Mouse (Mus musculus) stomach, embryonic 16.5 days (tissue): ENCODE measurements around the gene Hlcs. TPM values are rescaled to one million over a fixed set of nuclear protein-coding genes. Genes with fewer than 3 reads are reported as not detected.

ENCODE experiments used
- ATAC-seq: fragments of 200-750 bp; cut with Nextera tagmentation; 2 replicates; pipeline ENCODE4 v1.8.0; 2017; ENCODE audit warnings: moderate number of reproducible peaks, moderate TSS enrichment; ENCODE audit not compliant: insufficient read depth, low FRiP score
- H3K27ac ChIP-seq: fragments of 300-500 bp; sonication (generic); 2 replicates; pipeline ENCODE4 v1.5.1; 2014; ENCODE audit warnings: low read length
- H3K27me3 ChIP-seq: fragments of 300-500 bp; sonication (generic); 2 replicates; pipeline ENCODE4 v1.6.1; 2014; ENCODE audit warnings: low read length, control low read depth, mixed read lengths; ENCODE audit not compliant: control insufficient read depth, insufficient read depth
- H3K36me3 ChIP-seq: fragments of 300-500 bp; sonication (generic); 2 replicates; pipeline ENCODE4 v1.6.1; 2014; ENCODE audit warnings: low read length; ENCODE audit not compliant: control insufficient read depth, insufficient read depth
- H3K4me1 ChIP-seq: fragments of 300-500 bp; sonication (generic); 2 replicates; pipeline ENCODE4 v1.6.1; 2014; ENCODE audit warnings: low read length, control low read depth, mixed read lengths; ENCODE audit not compliant: control insufficient read depth, insufficient read depth
- H3K4me2 ChIP-seq: fragments of 300-500 bp; sonication (generic); 2 replicates; pipeline ENCODE4 v1.6.1; 2014; ENCODE audit warnings: low read depth, low read length, mixed read lengths
- H3K4me3 ChIP-seq: fragments of 300-500 bp; sonication (generic); replicated peaks from 2 replicates; pipeline ENCODE4 v1.5.1; 2014; ENCODE audit warnings: mild to moderate bottlenecking, low read length
- H3K9ac ChIP-seq: fragments of 300-500 bp; sonication (generic); 2 replicates; pipeline ENCODE4 v1.6.1; 2014; ENCODE audit warnings: low read length
- H3K9me3 ChIP-seq: fragments of 300-500 bp; sonication (generic); replicated peaks from 2 replicates; pipeline ENCODE4 v1.6.1; 2016; ENCODE audit warnings: low read length, control low read depth; ENCODE audit not compliant: control insufficient read depth
- WGBS: fragments of 180-500 bp; shearing (Covaris S2); extraction: QIAGEN DNeasy Blood & Tissue Kit; methylation state at CpG from one replicate; pipeline ENCODE4 v1.1.7; 2014; 5-methylcytosine and 5-hydroxymethylcytosine counted together
- polyA plus RNA-seq: library from polyadenylated mRNA; unstranded; fragments of >200 nt; fragmentation: Nextera tagmentation; extraction: Ambion mirVana; gene quantifications from 2 replicates; pipeline ENCODE4 v1.2.1, GENCODE M21; 2015

The Hlcs gene
- polyA plus RNA-seq, 1 experiment from 2014 or later = 10.2 TPM

- Histone ChIP-seq H3K4me3 (no peak overlapping the region), H3K36me3 (peaks cover 5% of the 10 kb centered on the region; the same call in 1 of the 2 replicates), H3K27me3 (no peaks in the 10 kb centered on the region), H3K4me2 (no peak overlapping the region), H3K9me3 (no peaks in the 10 kb centered on the region), H3K9ac (no peak overlapping the region), H3K4me1 (no peaks in the 10 kb centered on the region), H3K27ac (no peak overlapping the region)
- no peak for ATAC-seq
- WGBS = 78% methylated on average over 12 of the region's 12 CpGs
Observed at GRCm38 (mm10) chr16:94230909-94231575, 82.3 kb downstream of the Hlcs start.

GRCm38 (mm10) chr16:94230499-94230898 is 82.9 kb downstream of the Hlcs start:
- Histone ChIP-seq H3K9me3 (no peaks in the 10 kb centered on the region), H3K36me3 (peaks cover 5% of the 10 kb centered on the region; the same call in 1 of the 2 replicates), H3K27me3 (no peaks in the 10 kb centered on the region), H3K4me2 (no peak overlapping the region), H3K4me1 (no peaks in the 10 kb centered on the region), H3K4me3 (no peak overlapping the region), H3K9ac (no peak overlapping the region), H3K27ac (no peak overlapping the region)
- WGBS = 74% methylated on average over 4 of the region's 4 CpGs
- no peak for ATAC-seq

DNA sequence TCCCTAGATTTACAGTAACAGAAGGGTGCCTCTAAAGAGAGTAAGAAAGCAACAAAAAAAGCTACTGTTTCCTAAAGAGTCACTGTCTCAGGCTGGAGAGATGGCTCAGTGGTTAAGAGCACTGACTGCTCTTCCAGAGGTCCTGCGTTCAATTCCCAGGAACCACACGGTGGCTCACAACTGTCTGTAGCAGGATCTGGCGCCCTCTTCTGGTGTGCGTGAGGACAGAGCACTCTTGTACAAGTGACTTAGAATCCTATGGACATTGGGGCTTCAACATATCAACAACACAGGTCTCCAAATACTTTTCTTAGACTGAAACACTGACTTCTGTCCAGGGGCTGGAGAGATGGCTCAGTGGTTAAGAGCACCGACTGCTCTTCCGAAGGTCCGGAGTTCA is 83.5 kb downstream of the Hlcs start:
- Histone ChIP-seq H3K4me2 (no peak overlapping the region), H3K36me3 (peaks cover 5% of the 10 kb centered on the region; the same call in 1 of the 2 replicates), H3K27ac (no peak overlapping the region), H3K4me1 (no peaks in the 10 kb centered on the region), H3K9me3 (no peaks in the 10 kb centered on the region), H3K9ac (no peak overlapping the region), H3K27me3 (no peaks in the 10 kb centered on the region), H3K4me3 (no peak overlapping the region)
- no peak for ATAC-seq
- WGBS = 96% methylated on average over 7 of the region's 7 CpGs

GRCm38 (mm10) chr16:94228858-94229555 is 84.4 kb downstream of the Hlcs start:
- no peak for ATAC-seq
- no peaks in the 10 kb centered on the region for H3K9me3 ChIP-seq
- no peak overlapping the region for H3K9ac ChIP-seq
- WGBS = 76% methylated on average over 18 of the region's 18 CpGs
- H3K4me3 ChIP-seq = no peak overlapping the region
- H3K27ac ChIP-seq = no peak overlapping the region
- H3K27me3 ChIP-seq = no peaks in the 10 kb centered on the region
- H3K36me3 ChIP-seq = peaks cover 5% of the 10 kb centered on the region; the same call in 1 of the 2 replicates
- H3K4me2 ChIP-seq = no peak overlapping the region
- no peaks in the 10 kb centered on the region for H3K4me1 ChIP-seq

DNA sequence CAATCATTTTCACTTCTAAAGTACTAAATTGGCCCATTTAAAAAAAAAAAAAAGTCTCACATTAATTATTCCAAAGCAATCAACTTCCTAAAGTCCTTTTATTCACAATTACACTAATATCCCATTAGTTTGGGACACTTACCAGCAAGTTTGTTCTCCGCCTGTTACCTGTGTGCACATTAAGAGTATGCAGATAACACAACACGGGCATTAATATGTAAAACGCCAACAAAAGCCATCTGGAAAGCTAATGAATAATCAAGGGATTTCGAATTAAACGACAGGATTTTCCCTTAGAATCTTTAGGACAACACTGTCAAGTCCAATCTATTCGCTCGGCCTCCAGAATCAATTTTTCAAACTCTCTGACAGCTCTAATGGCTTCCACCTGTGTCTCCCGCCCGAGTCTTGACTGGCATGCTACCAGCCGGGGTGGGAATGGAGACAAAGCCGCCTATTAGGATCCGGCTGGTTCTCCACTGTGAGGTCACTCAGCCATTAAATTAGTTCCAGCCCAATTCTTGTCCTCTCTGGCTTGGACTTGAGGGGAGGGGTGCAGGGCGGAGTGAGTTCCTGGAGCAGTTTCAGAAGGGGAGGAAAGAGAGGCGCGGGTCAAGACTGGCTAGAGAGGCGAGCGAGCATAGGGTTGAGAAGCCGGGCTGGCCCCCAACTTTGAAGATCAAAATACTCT is 85.9 kb downstream of the Hlcs start:
- no peak overlapping the region for H3K4me3 ChIP-seq
- no peak overlapping the region for H3K9ac ChIP-seq
- no peak overlapping the region for H3K27ac ChIP-seq
- H3K36me3 ChIP-seq = peaks cover 5% of the 10 kb centered on the region; the same call in 1 of the 2 replicates
- 0 out of 2 replicates have a peak, but pooled peaks cover 4% of the 10 kb centered on the region for H3K4me1 ChIP-seq
- no peak overlapping the region for H3K4me2 ChIP-seq
- H3K27me3 ChIP-seq = no peaks in the 10 kb centered on the region
- 0 out of 2 replicates have a peak, but pooled peaks have one; percentile 35 for ATAC-seq
- H3K9me3 ChIP-seq = no peaks in the 10 kb centered on the region
- WGBS = 45% methylated on average over 18 of the region's 18 CpGs

- 0 out of 2 replicates have a peak, but pooled peaks cover 4% of the 10 kb centered on the region for H3K4me1 ChIP-seq
- H3K27me3 ChIP-seq = no peaks in the 10 kb centered on the region
- WGBS = 60% methylated on average over 8 of the region's 8 CpGs
- no peak for ATAC-seq
- H3K9me3 ChIP-seq = no peaks in the 10 kb centered on the region
- H3K4me2 ChIP-seq = peak overlapping the region; percentile 11; the same call in 1 of the 2 replicates
- no peak overlapping the region for H3K9ac ChIP-seq
- H3K36me3 ChIP-seq = no peaks in the 10 kb centered on the region
- no peak overlapping the region for H3K27ac ChIP-seq
- no peak overlapping the region for H3K4me3 ChIP-seq
Observed at GRCm38 (mm10) chr16:94223363-94223720, 90.0 kb downstream of the Hlcs start.

DNA sequence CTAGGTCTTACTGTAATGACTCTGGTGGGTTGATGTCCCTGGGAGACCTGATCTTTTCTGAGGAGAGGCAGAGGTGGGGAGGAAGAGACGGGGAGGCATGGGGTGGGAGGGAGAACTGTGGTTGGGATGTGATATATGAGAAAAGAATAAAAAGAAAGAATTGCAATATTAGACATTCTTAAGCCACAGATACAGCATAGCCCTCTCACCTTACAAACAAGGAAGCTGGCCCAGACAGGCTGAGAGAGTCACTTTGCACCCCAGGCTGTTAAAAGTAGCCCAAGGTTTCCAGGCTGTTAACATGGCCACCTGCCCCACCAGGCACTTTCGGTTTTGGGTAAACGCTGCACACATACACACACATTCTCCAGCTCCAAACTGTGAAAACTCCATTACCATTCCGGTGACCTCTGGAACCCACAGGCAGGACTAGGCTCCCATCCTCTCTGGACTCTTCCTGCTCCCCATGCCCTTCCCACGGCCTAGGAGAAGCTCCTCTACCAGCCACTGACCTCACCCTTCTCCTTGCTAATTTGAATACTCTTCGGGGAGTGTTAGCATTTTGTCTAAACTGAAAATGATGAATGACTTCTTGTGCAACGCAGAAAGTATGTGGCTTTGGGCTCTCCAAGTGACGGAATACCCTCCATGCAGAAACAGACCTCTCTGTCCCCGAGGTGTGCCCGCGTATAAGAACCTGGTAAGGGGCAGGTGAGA is 90.6 kb downstream of the Hlcs start:
- no peaks in the 10 kb centered on the region for H3K9me3 ChIP-seq
- H3K27me3 ChIP-seq = no peaks in the 10 kb centered on the region
- ATAC-seq = no peak
- peak overlapping the region; percentile 11 for H3K4me2 ChIP-seq
- H3K4me1 ChIP-seq = 0 out of 2 replicates have a peak, but pooled peaks cover 4% of the 10 kb centered on the region
- no peak overlapping the region for H3K4me3 ChIP-seq
- 40% methylated on average over 11 of the region's 11 CpGs for WGBS
- 0 out of 2 replicates have a peak overlapping the region, but pooled peaks have one; percentile 7 for H3K9ac ChIP-seq
- no peak overlapping the region for H3K27ac ChIP-seq
- no peaks in the 10 kb centered on the region for H3K36me3 ChIP-seq

- Histone ChIP-seq H3K36me3 (no peaks in the 10 kb centered on the region), H3K9ac (no peak overlapping the region), H3K4me3 (no peak overlapping the region), H3K9me3 (no peaks in the 10 kb centered on the region), H3K4me1 (peaks cover 10% of the 10 kb centered on the region), H3K27me3 (no peaks in the 10 kb centered on the region), H3K27ac (no peak overlapping the region), H3K4me2 (no peak overlapping the region)
- WGBS = 63% methylated on average over 15 of the region's 15 CpGs
- ATAC-seq = no peak
Observed at GRCm38 (mm10) chr16:94210689-94211357, 102.5 kb downstream of the Hlcs start.
